ENCODE assay signal across 21 mouse cellular contexts in genomic region chr17:28298888-28299287, GRCm38 (mm10). TPM values are rescaled to one million over a fixed set of nuclear protein-coding genes. Genes with fewer than 3 reads are reported as not detected.
DNase-seq lines count a peak whose midpoint lies in the region; ATAC-seq and TF ChIP-seq lines count a peak whose summit lies in the region.
"Had no signal": no experiment of that assay in that cellular context is flagged by ENCODE, and none has a peak within 500 bp of the region (broad histone marks: within the 10 kb centered on the region; RNA-seq: fewer than 3 reads in every experiment).

No protein-coding gene starts in this region.

- TF ChIP-seq EP300 in ES-Bruce4 (IDR thresholded peaks at IDR 0.05; ENCODE audit: insufficient read depth, low read depth, low read length) = no peak

- H3K27me3 ChIP-seq in intestine, embryonic 15.5 days (replicated peaks) = no peaks in the 10 kb centered on the region
- H3K27me3 ChIP-seq in intestine, postnatal 0 days (replicated peaks; ENCODE audit: control insufficient read depth, insufficient read depth, low read length) = no peaks in the 10 kb centered on the region
- H3K27me3 ChIP-seq in ES-Bruce4 (ENCODE audit: control insufficient read depth, insufficient read depth, low read length, poor library complexity, severe bottlenecking) = no peaks in the 10 kb centered on the region
- no peaks in the 10 kb centered on the region for H3K27me3 ChIP-seq in embryonic facial prominence, embryonic 13.5 days
- no peaks in the 10 kb centered on the region for H3K27me3 ChIP-seq in forebrain, embryonic 14.5 days (replicated peaks; ENCODE audit: control insufficient read depth, insufficient read depth, low read length)
- H3K27me3 ChIP-seq in kidney, adult 2 months (replicated peaks; ENCODE audit: control insufficient read depth, insufficient read depth, low read length) = no peaks in the 10 kb centered on the region
- H3K27me3 ChIP-seq: CH12.LX; heart, embryonic 12.5 days; hindbrain, embryonic 12.5 days; Patski had no signal

- 94% methylated on average over 17 of the region's 17 CpGs for WGBS in intestine, embryonic 15.5 days
- 95% methylated on average over 17 of the region's 17 CpGs for WGBS in intestine, postnatal 0 days
- 94% methylated on average over 17 of the region's 17 CpGs for WGBS in embryonic facial prominence, embryonic 13.5 days
- 97% methylated on average over 17 of the region's 17 CpGs for WGBS in forebrain, embryonic 14.5 days
- WGBS in kidney, adult 2 months = 94% methylated on average over 17 of the region's 17 CpGs

- no peak overlapping the region for H3K4me3 ChIP-seq in intestine, embryonic 15.5 days (replicated peaks)
- H3K4me3 ChIP-seq in intestine, postnatal 0 days (ENCODE audit: low read depth, low read length) = no peak overlapping the region
- peak overlapping the region; percentile 10; the same call in 1 of the 2 replicates for H3K4me3 ChIP-seq in ES-Bruce4 (ENCODE audit: low read depth, low read length)
- H3K4me3 ChIP-seq in embryonic facial prominence, embryonic 13.5 days = no peak overlapping the region
- H3K4me3 ChIP-seq in forebrain, embryonic 14.5 days (ENCODE audit: low read depth, low read length) = no peak overlapping the region
- H3K4me3 ChIP-seq in kidney, adult 2 months (ENCODE audit: insufficient read depth, low read depth, low read length) = no peak overlapping the region
- H3K4me3 ChIP-seq: heart, embryonic 12.5 days; hindbrain, embryonic 12.5 days had no signal

- no peak overlapping the region for H3K4me2 ChIP-seq in intestine, embryonic 15.5 days (replicated peaks)
- no peak overlapping the region for H3K4me2 ChIP-seq in intestine, postnatal 0 days (replicated peaks; ENCODE audit: low read depth)
- H3K4me2 ChIP-seq in embryonic facial prominence, embryonic 13.5 days = no peak overlapping the region
- H3K4me2 ChIP-seq in forebrain, embryonic 14.5 days (ENCODE audit: low read length) = no peak overlapping the region
- H3K4me2 ChIP-seq: heart, embryonic 12.5 days; hindbrain, embryonic 12.5 days had no signal

- H3K9ac ChIP-seq in intestine, embryonic 15.5 days = no peak overlapping the region
- H3K9ac ChIP-seq in intestine, postnatal 0 days (ENCODE audit: low read depth, low read length) = no peak overlapping the region
- H3K9ac ChIP-seq in ES-Bruce4 (ENCODE audit: low read depth, poor library complexity, severe bottlenecking) = no peak overlapping the region
- H3K9ac ChIP-seq in embryonic facial prominence, embryonic 13.5 days = 0 out of 2 replicates have a peak overlapping the region, but pooled peaks have one; percentile 32
- no peak overlapping the region for H3K9ac ChIP-seq in forebrain, embryonic 14.5 days (ENCODE audit: low read length)
- H3K9ac ChIP-seq: heart, embryonic 12.5 days had no signal

- DNase-seq in R1 (ENCODE audit: low read depth, low spot score) = peak; percentile 54
- DNase-seq in layer of hippocampus, adult 11-12 months (ENCODE audit: low spot score) = no peak
- DNase-seq in forebrain, embryonic 14.5 days (ENCODE audit: low spot score) = no peak
- DNase-seq in kidney, adult 2 months = no peak
- DNase-seq: adrenal gland, postnatal 10 days; cerebellum, adult 11 months; cerebellum, adult 8-10 months; cerebellum, postnatal 25 days; gastrocnemius, postnatal 10 days; heart, adult 18-20 months; kidney, adult 9 months had no signal

- H3K27ac ChIP-seq in intestine, embryonic 15.5 days = 0 out of 2 replicates have a peak overlapping the region, but pooled peaks have one; percentile 8
- no peak overlapping the region for H3K27ac ChIP-seq in intestine, postnatal 0 days (ENCODE audit: low read depth, low read length)
- no peak overlapping the region for H3K27ac ChIP-seq in ES-Bruce4 (ENCODE audit: insufficient read depth, low read length)
- no peak overlapping the region for H3K27ac ChIP-seq in embryonic facial prominence, embryonic 13.5 days
- no peak overlapping the region for H3K27ac ChIP-seq in forebrain, embryonic 14.5 days (ENCODE audit: low read depth, low read length)
- H3K27ac ChIP-seq in kidney, adult 2 months (ENCODE audit: insufficient read depth, low read depth, low read length) = no peak overlapping the region

- TF ChIP-seq POLR2A in ES-Bruce4 (IDR thresholded peaks at IDR 0.05; ENCODE audit: insufficient read depth, low read length) = no peak
- no peak for TF ChIP-seq POLR2A in kidney, adult 2 months (IDR thresholded peaks at IDR 0.05; ENCODE audit: low read depth, low read length)

- no peak for TF ChIP-seq CTCF in intestine, postnatal 0 days (IDR thresholded peaks at IDR 0.05; ENCODE audit: low read depth)
- TF ChIP-seq CTCF in ES-Bruce4 (IDR thresholded peaks at IDR 0.05; ENCODE audit: low read depth, low read length) = no peak
- TF ChIP-seq CTCF in kidney, adult 2 months (conservative IDR thresholded peaks at IDR 0.05; ENCODE audit: insufficient read depth, insufficient read length, low read depth, low read length) = no peak

- H3K4me1 ChIP-seq in intestine, embryonic 15.5 days (replicated peaks) = peaks cover 32% of the 10 kb centered on the region
- H3K4me1 ChIP-seq in intestine, postnatal 0 days (replicated peaks; ENCODE audit: control insufficient read depth, insufficient read depth, low read length) = no peaks in the 10 kb centered on the region
- peaks cover 9% of the 10 kb centered on the region for H3K4me1 ChIP-seq in ES-Bruce4 (ENCODE audit: control insufficient read depth, insufficient read depth, low read length)
- peaks cover 28% of the 10 kb centered on the region for H3K4me1 ChIP-seq in embryonic facial prominence, embryonic 13.5 days
- no peaks in the 10 kb centered on the region for H3K4me1 ChIP-seq in forebrain, embryonic 14.5 days (ENCODE audit: control insufficient read depth, insufficient read depth, low read length)
- no peaks in the 10 kb centered on the region for H3K4me1 ChIP-seq in kidney, adult 2 months (ENCODE audit: control insufficient read depth, insufficient read depth, low read length)

- ATAC-seq in intestine, embryonic 15.5 days = no peak
- no peak for ATAC-seq in intestine, postnatal 0 days
- no peak for ATAC-seq in embryonic facial prominence, embryonic 13.5 days (ENCODE audit: insufficient number of reproducible peaks, insufficient read depth, low FRiP score, low TSS enrichment, low read depth)
- no peak for ATAC-seq in forebrain, embryonic 14.5 days
- ATAC-seq: forebrain, embryonic 16.5 days; intestine, embryonic 16.5 days had no signal

- 0 out of 2 replicates have a peak, but pooled peaks cover 5% of the 10 kb centered on the region for H3K36me3 ChIP-seq in intestine, embryonic 15.5 days
- H3K36me3 ChIP-seq in intestine, postnatal 0 days (ENCODE audit: control insufficient read depth, insufficient read depth) = peaks cover 29% of the 10 kb centered on the region; the same call in 1 of the 2 replicates
- no peaks in the 10 kb centered on the region for H3K36me3 ChIP-seq in ES-Bruce4 (ENCODE audit: control insufficient read depth, insufficient read depth, low read length, poor library complexity, severe bottlenecking)
- H3K36me3 ChIP-seq in embryonic facial prominence, embryonic 13.5 days = peaks cover 41% of the 10 kb centered on the region
- H3K36me3 ChIP-seq in forebrain, embryonic 14.5 days (ENCODE audit: control insufficient read depth, insufficient read depth, low read length) = 0 out of 2 replicates have a peak, but pooled peaks cover 5% of the 10 kb centered on the region
- H3K36me3 ChIP-seq in kidney, adult 2 months (ENCODE audit: control insufficient read depth, insufficient read depth, low read length) = no peaks in the 10 kb centered on the region
- H3K36me3 ChIP-seq: hindbrain, embryonic 12.5 days had no signal

- H3K9me3 ChIP-seq in intestine, embryonic 15.5 days = no peaks in the 10 kb centered on the region
- no peaks in the 10 kb centered on the region for H3K9me3 ChIP-seq in intestine, postnatal 0 days (ENCODE audit: control insufficient read depth)
- H3K9me3 ChIP-seq in ES-Bruce4 (replicated peaks; ENCODE audit: control insufficient read depth, insufficient read depth, low read length, poor library complexity, severe bottlenecking) = no peaks in the 10 kb centered on the region
- no peaks in the 10 kb centered on the region for H3K9me3 ChIP-seq in embryonic facial prominence, embryonic 13.5 days
- no peaks in the 10 kb centered on the region for H3K9me3 ChIP-seq in forebrain, embryonic 14.5 days (replicated peaks; ENCODE audit: control insufficient read depth, low read length)
- H3K9me3 ChIP-seq: heart, embryonic 12.5 days; hindbrain, embryonic 12.5 days had no signal

RNA-seq across cellular contexts. Expression of gene Fance, which starts 14.4 kb away (rescaled TPM):
- polyA plus RNA-seq in intestine, embryonic 15.5 days (2015; fragmentation: Nextera tagmentation; extraction: Ambion mirVana) = 22.7 and 29.8 TPM in 2 replicates
- polyA plus RNA-seq in intestine, postnatal 0 days (2015; fragmentation: Nextera tagmentation; extraction: Ambion mirVana) = 10.3 and 11.0 TPM in 2 replicates
- 56.8 and 64.7 TPM in 2 replicates for polyA plus RNA-seq in ES-Bruce4 (2011; ENCODE audit: insufficient read depth, insufficient read length, low read depth, missing spikeins)
- 34.5 and 39.5 TPM in 2 replicates for polyA plus RNA-seq in embryonic facial prominence, embryonic 13.5 days (2015; fragmentation: Nextera tagmentation; extraction: Ambion mirVana)
- 21.7 and 24.5 TPM in 2 replicates for polyA plus RNA-seq in forebrain, embryonic 14.5 days (2014; fragmentation: Nextera tagmentation; extraction: Ambion mirVana)
- polyA plus RNA-seq in kidney, adult 2 months (2012; rRNA removed) = 11.4 and 12.1 TPM in 2 replicates

RNA-seq across cellular contexts. Expression of gene Rpl10a, which starts 29.4 kb away (rescaled TPM):
- 639 and 690 TPM in 2 replicates for polyA plus RNA-seq in intestine, embryonic 15.5 days (2015; fragmentation: Nextera tagmentation; extraction: Ambion mirVana)
- 383 and 417 TPM in 2 replicates for polyA plus RNA-seq in intestine, postnatal 0 days (2015; fragmentation: Nextera tagmentation; extraction: Ambion mirVana)
- polyA plus RNA-seq in ES-Bruce4 (2011; ENCODE audit: insufficient read depth, insufficient read length, low read depth, missing spikeins) = 1,875 and 2,151 TPM in 2 replicates
- polyA plus RNA-seq in embryonic facial prominence, embryonic 13.5 days (2015; fragmentation: Nextera tagmentation; extraction: Ambion mirVana) = 653 and 701 TPM in 2 replicates
- polyA plus RNA-seq in forebrain, embryonic 14.5 days (2014; fragmentation: Nextera tagmentation; extraction: Ambion mirVana) = 360 and 532 TPM in 2 replicates
- 2,603 and 2,904 TPM in 2 replicates for polyA plus RNA-seq in kidney, adult 2 months (2012; rRNA removed)

RNA-seq across cellular contexts. Expression of gene Tead3, which starts 51.7 kb away (rescaled TPM):
- 8.9 and 10.0 TPM in 2 replicates for polyA plus RNA-seq in intestine, embryonic 15.5 days (2015; fragmentation: Nextera tagmentation; extraction: Ambion mirVana)
- polyA plus RNA-seq in intestine, postnatal 0 days (2015; fragmentation: Nextera tagmentation; extraction: Ambion mirVana) = 5.8 and 6.2 TPM in 2 replicates
- polyA plus RNA-seq in ES-Bruce4 (2011; ENCODE audit: insufficient read depth, insufficient read length, low read depth, missing spikeins) = 28.6 and 31.9 TPM in 2 replicates
- 14.9 and 18.9 TPM in 2 replicates for polyA plus RNA-seq in embryonic facial prominence, embryonic 13.5 days (2015; fragmentation: Nextera tagmentation; extraction: Ambion mirVana)
- polyA plus RNA-seq in forebrain, embryonic 14.5 days (2014; fragmentation: Nextera tagmentation; extraction: Ambion mirVana) = 1.8 and 2.4 TPM in 2 replicates
- polyA plus RNA-seq in kidney, adult 2 months (2012; rRNA removed) = 15.7 and 17.8 TPM in 2 replicates
